Mouse (Mus musculus): ENCODE data around the gene E2f1.

Gene E2f1

GRCm38 (mm10) chr2:154569836-154570286, at the start of gene E2f1:
Gene E2f1 (minus strand): TSS chr2:154569892.
- DNase-seq (ENCODE audit: low spot score) = peak; percentile 82

DNA sequence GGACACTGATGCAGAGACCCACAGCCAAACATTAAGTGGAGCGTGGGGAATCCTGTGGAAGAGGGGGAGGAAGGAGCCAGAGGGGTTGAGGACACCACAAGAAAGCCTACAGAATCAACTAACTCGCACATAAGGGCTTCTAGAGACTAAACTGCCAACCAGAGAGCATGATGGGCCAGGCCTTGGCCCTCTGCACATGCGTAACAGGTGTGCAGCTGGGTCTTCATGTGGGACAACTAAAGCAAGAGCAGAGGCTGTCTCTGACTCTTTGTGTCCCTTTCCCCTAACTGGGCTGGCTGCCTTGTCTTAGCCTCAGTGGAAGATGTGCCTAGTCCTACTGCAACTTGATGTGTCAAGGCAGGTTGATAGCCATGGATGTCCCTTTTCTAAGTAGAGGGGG, 47.4 kb upstream of the E2f1 start:
- DNase-seq (ENCODE audit: low spot score) = no peak

- no peak for DNase-seq (ENCODE audit: low spot score)
Observed at GRCm38 (mm10) chr2:154615674-154616073, 46.0 kb upstream of the E2f1 start.

- DNase-seq (ENCODE audit: low spot score) = no peak
Observed at GRCm38 (mm10) chr2:154614841-154615576, 45.3 kb upstream of the E2f1 start.

DNA sequence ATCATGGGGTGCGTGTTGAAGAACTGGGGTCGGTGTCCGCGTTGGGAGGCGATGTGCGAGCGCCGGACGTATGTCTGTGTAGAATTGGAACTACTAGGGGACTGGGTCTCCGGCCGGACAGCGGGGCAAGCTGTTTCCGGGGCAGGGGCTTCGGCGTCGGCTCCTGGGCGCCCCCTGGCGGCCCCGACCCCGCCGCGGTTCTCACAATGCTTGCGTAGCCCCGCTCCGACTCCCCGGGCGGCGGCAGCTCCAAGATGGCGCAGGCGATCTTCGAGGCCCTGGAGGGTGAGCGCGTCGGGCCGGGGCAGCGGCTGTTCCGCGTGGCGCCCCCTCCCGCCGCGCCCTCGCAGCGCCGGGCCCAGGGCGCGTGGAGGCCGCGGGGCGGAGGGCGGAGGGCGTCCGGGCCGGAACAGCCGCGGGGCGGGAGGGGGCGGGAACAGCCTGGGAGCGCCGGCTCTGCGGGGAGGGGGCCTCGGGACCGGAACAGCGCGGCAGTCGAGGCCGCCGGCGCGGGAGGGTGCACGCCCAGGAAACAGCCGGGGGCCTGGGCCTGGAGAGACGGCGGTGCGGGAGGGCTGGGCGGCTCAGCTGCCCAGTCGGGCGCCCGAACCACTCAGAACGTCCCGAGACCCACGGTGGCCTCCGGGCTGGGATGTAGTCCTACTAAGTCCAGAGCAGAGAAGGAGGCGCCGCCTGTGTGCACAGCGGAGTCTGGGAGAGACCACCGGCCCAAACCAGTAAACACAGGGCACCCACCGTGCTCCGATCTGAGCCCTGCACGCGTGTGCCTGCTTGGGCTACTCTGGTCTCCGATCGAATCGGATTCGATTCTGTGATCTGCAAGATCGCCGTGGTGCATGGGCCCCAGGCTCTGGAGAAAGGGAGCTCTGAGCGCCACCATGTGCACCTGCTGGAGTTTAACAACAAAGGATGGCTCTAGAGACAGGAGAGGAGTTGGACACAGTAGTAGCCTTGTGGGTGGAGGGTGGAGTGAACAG, 43.7 kb upstream of the E2f1 start, which contains the start of the genes Zfp341 and 4930519P11Rik:
Zfp341 (plus strand) TSS at position 180 of the 998 bp plus-strand sequence.
4930519P11Rik (minus strand) TSS at position 320 of the 998 bp plus-strand sequence.
- peak; percentile 79 for DNase-seq (ENCODE audit: low spot score)

GRCm38 (mm10) chr2:154609050-154609767, 39.5 kb upstream of the E2f1 start:
- DNase-seq (ENCODE audit: low spot score) = no peak

- no peak for DNase-seq (ENCODE audit: low spot score)
Observed at GRCm38 (mm10) chr2:154606965-154607364, 37.3 kb upstream of the E2f1 start.

GRCm38 (mm10) chr2:154604156-154604555, 34.5 kb upstream of the E2f1 start:
- no peak for DNase-seq (ENCODE audit: low spot score)

GRCm38 (mm10) chr2:154603638-154604153, 34.0 kb upstream of the E2f1 start, which contains the start of gene Pxmp4:
Gene Pxmp4 (minus strand): TSS chr2:154603708.
- peak; percentile 97 for DNase-seq (ENCODE audit: low spot score)

DNA sequence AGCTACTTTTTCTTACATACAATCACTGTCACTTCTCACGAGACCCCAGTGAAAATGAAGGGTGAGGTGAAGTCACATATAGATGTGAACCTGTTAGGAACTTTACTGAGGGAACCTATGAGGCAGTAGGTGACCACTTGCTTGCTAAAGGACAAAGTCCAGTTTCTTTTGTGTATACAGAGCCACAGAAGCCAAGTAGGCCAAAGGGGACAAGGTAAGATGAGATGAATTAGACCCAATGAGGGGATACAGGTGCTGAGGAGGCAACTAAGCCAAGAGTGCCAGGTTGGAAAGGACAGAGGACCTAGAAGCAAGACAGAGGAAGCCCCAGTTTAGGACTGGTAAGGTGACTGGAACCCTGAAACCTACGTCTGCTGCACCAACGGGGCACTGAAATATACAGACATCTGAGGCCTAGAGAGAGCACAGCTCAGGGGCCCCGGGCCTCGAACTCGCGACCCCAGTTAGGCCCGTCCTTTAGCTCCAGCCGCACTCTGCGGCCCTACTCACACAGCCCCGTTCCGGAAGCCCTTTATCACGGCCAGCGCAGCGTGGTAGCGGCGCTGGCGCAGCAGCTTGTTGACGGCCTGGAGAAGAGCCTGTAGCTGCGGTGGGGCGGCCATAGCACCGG, 33.4 kb upstream of the E2f1 start:
- DNase-seq (ENCODE audit: low spot score) = no peak

DNA sequence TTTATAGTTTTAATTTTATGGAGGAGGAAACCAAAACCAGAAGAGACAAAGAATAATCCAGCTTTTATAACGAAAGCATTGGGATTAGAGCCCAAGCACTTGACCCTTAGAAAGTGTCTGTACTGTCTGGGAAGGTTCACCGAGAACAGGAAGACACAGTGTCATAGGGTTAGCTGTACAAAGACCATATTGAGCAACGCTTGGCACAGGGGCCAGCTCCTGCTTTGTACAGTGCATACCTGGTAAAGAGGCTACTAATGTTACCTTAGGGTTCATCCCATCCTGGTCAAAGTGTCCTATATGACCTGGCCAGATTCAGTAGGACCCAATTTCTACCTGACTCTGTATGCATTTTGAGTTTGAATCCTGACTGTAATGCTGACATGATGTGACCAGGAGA, 31.6 kb upstream of the E2f1 start:
- DNase-seq (ENCODE audit: low spot score) = no peak

GRCm38 (mm10) chr2:154600586-154600985, 30.9 kb upstream of the E2f1 start:
- no peak for DNase-seq (ENCODE audit: low spot score)

DNA sequence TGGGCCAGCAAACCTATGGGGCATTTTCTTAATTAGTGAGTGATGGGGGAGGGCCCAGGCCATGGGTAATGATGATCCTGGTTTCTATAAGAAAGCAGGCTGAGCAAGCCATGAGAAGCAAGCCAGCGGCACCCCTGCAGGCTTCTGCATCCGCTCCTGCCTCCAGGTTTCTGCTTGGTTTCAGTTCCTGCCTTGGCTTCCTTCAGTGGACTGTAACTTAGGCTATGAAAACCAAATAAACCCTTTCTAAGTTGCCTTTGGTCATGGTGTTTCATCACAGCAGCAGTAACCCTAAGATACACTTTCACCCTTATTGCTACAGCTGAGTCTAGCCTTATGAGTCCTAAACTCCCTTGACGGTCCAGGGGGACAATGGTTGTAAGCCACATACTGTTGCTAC, 27.7 kb upstream of the E2f1 start:
- no peak for DNase-seq (ENCODE audit: low spot score)

DNA sequence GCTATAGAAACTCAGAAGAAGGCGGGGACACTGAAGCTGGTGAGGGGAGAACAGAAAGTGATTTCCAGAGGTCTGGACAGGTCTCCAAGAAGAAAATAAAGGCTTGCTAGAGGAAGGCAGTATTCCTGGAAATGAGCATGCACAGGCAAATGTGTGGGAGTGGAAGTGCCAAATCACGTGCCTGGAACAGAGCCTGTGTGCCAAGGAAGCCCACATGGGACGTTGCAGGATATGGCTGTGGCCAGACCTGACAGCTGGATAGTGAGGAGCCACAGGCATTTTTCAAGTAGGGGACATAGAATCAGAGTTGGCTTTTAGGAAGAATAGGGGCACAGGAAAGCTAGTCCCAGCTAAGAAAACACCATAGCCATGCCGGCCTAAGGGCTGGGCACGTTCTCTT, 26.1 kb upstream of the E2f1 start:
- no peak for DNase-seq (ENCODE audit: low spot score)

GRCm38 (mm10) chr2:154593025-154593424, 23.3 kb upstream of the E2f1 start:
- no peak for DNase-seq (ENCODE audit: low spot score)

GRCm38 (mm10) chr2:154591239-154591638, 21.5 kb upstream of the E2f1 start:
- no peak for DNase-seq (ENCODE audit: low spot score)

- DNase-seq (ENCODE audit: low spot score) = no peak
Observed at GRCm38 (mm10) chr2:154589051-154589450, 19.4 kb upstream of the E2f1 start.

GRCm38 (mm10) chr2:154586405-154586804, 16.7 kb upstream of the E2f1 start:
- DNase-seq (ENCODE audit: low spot score) = no peak

DNA sequence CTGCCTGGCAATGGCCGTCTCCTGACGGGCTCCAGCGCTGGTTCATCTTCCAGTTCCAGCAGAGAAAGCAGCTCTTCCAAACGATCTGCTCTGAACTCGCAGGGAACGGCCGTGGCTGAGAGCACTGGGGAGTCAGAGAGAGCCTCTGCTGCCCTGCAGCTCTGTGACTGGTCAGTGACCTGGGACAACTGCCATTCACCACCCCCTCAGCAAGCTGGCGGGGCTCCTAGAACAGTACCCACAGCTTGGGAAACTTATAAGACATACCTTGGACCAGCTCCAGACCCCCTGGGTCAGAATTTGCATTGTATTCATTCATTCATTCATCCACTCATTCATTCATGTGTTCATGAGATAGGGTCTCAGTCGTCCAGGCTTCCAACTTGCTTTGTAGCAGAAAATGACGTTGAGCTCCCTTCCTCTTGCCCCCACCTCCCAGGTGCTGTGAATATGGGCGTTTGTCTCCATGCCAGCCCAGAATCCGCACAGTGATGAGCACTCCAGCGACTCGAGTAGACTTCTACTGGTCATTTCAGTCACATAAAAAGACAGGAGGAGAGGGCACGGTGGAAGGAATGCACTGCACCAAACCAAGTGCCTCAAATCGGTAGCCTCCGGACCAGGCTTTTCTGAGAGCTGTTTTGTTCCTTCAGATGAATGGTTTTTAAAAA, 15.4 kb upstream of the E2f1 start:
- no peak for DNase-seq (ENCODE audit: low spot score)

Data from ovary, postnatal 10 days (tissue).